Mouse (Mus musculus) heart, adult 2 months (tissue): ENCODE measurements at regions not wholly inside any gene's neighbourhood (a gene's known extent, or its start where the extent isn't known, plus 50 kb on each side); places are given as distances from the start of the nearest gene placed in this dataset.
"Not testable (repeated sequence)": the region's sequence is repeated elsewhere in the genome, so short reads cannot be mapped to it uniquely, and the experiment has no call there.

Experiments used
- DNase-seq, 2 experiments: peaks; one replicate each; pipeline ENCODE4 v3.0.0; 2021
- H3K27ac ChIP-seq: fragments of 200-600 bp; 2 replicates; pipeline ENCODE4 v1.8.1; 2022
- H3K27me3 ChIP-seq: fragments of 200-500 bp; 2 replicates; pipeline ENCODE4 v1.6.1; 2012; ENCODE audit warnings: mild to moderate bottlenecking, low read length, inconsistent platforms, mixed read lengths; ENCODE audit not compliant: control insufficient read depth, insufficient read depth
- H3K36me3 ChIP-seq: fragments of 200-500 bp; 2 replicates; pipeline ENCODE4 v1.6.1; 2012; ENCODE audit warnings: low read length, inconsistent platforms; ENCODE audit not compliant: control insufficient read depth, insufficient read depth
- H3K4me1 ChIP-seq: fragments of 200-500 bp; 2 replicates; pipeline ENCODE4 v1.6.1; 2011; ENCODE audit warnings: low read length; ENCODE audit not compliant: control insufficient read depth, insufficient read depth
- H3K4me3 ChIP-seq: fragments of 200-600 bp; 2 replicates; pipeline ENCODE4 v1.8.1; 2022
- H3K79me2 ChIP-seq: fragments of 200-500 bp; replicated peaks from 2 replicates; pipeline ENCODE4 v1.6.1; 2012; ENCODE audit warnings: mild to moderate bottlenecking, inconsistent platforms, low read length, moderate library complexity, mixed read lengths; ENCODE audit not compliant: control insufficient read depth, insufficient read depth
- H3K9ac ChIP-seq: fragments of 200-500 bp; 2 replicates; pipeline ENCODE4 v1.6.1; 2012; ENCODE audit warnings: low read depth, mild to moderate bottlenecking, control low read depth, inconsistent platforms, low read length, mixed read lengths
- CTCF ChIP-seq: fragments of 200-600 bp; IDR thresholded peaks from 2 replicates; pipeline ENCODE4 v1.8.1; 2022; ENCODE audit warnings: antibody characterized with exemption, mild to moderate bottlenecking, moderate library complexity
- EP300 ChIP-seq: fragments of 200-500 bp; IDR thresholded peaks from 2 replicates; pipeline ENCODE4 v1.6.1; 2011; ENCODE audit warnings: low read depth, low read length, control low read depth; ENCODE audit not compliant: insufficient read depth
- POLR2A ChIP-seq: fragments of 200-500 bp; IDR thresholded peaks from 2 replicates; pipeline ENCODE4 v1.6.1; 2011; ENCODE audit warnings: mild to moderate bottlenecking, low read depth, low read length, control low read depth; ENCODE audit not compliant: insufficient read depth
- WGBS: fragments of 180-500 bp; shearing (Covaris S2); methylation state at CpG from one replicate; pipeline ENCODE4 v1.1.7; 2018; 5-methylcytosine and 5-hydroxymethylcytosine counted together
- intact Hi-C: fragments of 180-260 bp; cut with DNase I; formaldehyde crosslinking; loops from one replicate; pipeline ENCODE4 v1.15.1; 2025

DNA sequence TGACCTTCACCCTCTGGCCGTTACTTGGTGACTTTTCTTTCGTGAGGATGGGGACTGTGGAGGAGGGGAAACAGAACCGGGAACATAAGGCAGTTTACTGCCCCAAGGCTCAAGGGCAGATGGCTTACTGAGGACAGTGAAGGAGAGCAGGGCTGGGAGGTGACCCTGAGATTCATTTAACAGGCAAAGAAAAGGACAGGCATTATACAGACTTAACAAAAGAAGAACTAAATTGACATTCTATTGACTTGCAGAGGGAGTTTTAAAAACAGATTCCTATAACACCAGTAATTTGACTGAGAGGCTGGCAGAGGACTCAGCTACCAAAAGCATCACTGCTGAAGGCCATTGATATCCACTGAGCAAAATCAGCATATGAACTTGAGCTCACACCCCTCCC, 153.0 kb upstream of the 1700012A03Rik start:
- H3K27me3 ChIP-seq, result no peaks in the 10 kb centered on the region
- no peak overlapping the region for H3K4me3 ChIP-seq
- no peak for DNase-seq
- no peaks in the 10 kb centered on the region for H3K36me3 ChIP-seq
- intact Hi-C loops, result no loop called here
- no peak overlapping the region for H3K27ac ChIP-seq
- H3K79me2 ChIP-seq, result no peaks in the 10 kb centered on the region
- H3K9ac ChIP-seq, result no peak overlapping the region
- H3K4me1 ChIP-seq, result no peaks in the 10 kb centered on the region
- no peak for TF ChIP-seq CTCF
- TF ChIP-seq POLR2A, result no peak
- TF ChIP-seq EP300, result no peak
- WGBS, result 70% methylated on average over 3 of the region's 3 CpGs

DNA sequence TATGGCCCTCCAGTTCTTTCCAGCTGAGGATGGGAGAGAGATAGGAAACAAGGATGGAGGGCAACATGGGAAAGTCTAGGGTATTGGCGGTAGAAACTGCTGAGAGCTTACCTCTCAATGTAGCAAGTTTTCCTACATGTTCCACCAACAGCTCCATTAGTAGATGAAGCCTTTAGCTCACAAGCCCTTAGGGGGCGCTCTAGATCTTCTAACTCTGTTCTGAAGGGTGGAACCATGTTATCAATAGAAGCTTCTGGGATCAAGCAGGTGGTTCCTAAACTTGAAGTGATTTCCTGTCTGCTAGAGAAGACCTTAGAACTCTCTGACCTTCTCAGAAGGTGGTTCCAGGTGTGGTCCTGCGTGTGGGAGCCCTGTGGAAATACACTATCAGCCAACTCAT, 154.2 kb upstream of the 1700012A03Rik start:
- H3K4me3 ChIP-seq, result no peak overlapping the region

GRCm38 (mm10) chr6:31886931-31887330, 163.1 kb upstream of the 1700012A03Rik start:
- Histone ChIP-seq H3K9ac (no peak overlapping the region), H3K27ac (no peak overlapping the region), H3K36me3 (no peaks in the 10 kb centered on the region), H3K79me2 (no peaks in the 10 kb centered on the region), H3K27me3 (no peaks in the 10 kb centered on the region), H3K4me3 (no peak overlapping the region), H3K4me1 (no peaks in the 10 kb centered on the region)
- WGBS, result 17% methylated on average over 4 of the region's 4 CpGs
- TF ChIP-seq CTCF (no peak), POLR2A (no peak), EP300 (no peak)
- no peak for DNase-seq
- intact Hi-C loops, result no loop called here

More for the DNA sequence above, 154.2 kb upstream of the 1700012A03Rik start:
- TF ChIP-seq CTCF (no peak), POLR2A (no peak), EP300 (no peak)
- intact Hi-C loops, result no loop called here
- H3K79me2 ChIP-seq, result no peaks in the 10 kb centered on the region
- H3K27me3 ChIP-seq, result no peaks in the 10 kb centered on the region
- no peak overlapping the region for H3K27ac ChIP-seq
- H3K36me3 ChIP-seq, result no peaks in the 10 kb centered on the region
- 48% methylated on average over 3 of the region's 3 CpGs for WGBS
- DNase-seq, result no peak
- H3K9ac ChIP-seq, result no peak overlapping the region
- H3K4me1 ChIP-seq, result no peaks in the 10 kb centered on the region

- 7% methylated on average over 1 of the region's 1 CpGs for WGBS
- intact Hi-C loops, result not testable (repeated sequence)
Measured at GRCm38 (mm10) chr6:31885196-31885595, 164.8 kb upstream of the 1700012A03Rik start.

GRCm38 (mm10) chr6:31883726-31884125, 166.3 kb upstream of the 1700012A03Rik start:
- H3K27me3 ChIP-seq, result no peaks in the 10 kb centered on the region
- H3K4me3 ChIP-seq, result no peak overlapping the region
- H3K79me2 ChIP-seq, result no peaks in the 10 kb centered on the region
- intact Hi-C loops, result no loop called here
- no peak for TF ChIP-seq POLR2A
- no peak for TF ChIP-seq CTCF
- TF ChIP-seq EP300, result no peak
- WGBS, result 0% methylated on average over 2 of the region's 2 CpGs
- H3K27ac ChIP-seq, result no peak overlapping the region
- H3K36me3 ChIP-seq, result no peaks in the 10 kb centered on the region
- H3K9ac ChIP-seq, result no peak overlapping the region
- H3K4me1 ChIP-seq, result no peaks in the 10 kb centered on the region
- no peak for DNase-seq

More at GRCm38 (mm10) chr6:31885196-31885595, 164.8 kb upstream of the 1700012A03Rik start:
- H3K27ac ChIP-seq, H3K27me3 ChIP-seq, DNase-seq, H3K36me3 ChIP-seq, H3K79me2 ChIP-seq, H3K4me3 ChIP-seq, H3K9ac ChIP-seq, H3K4me1 ChIP-seq: not testable (repeated sequence)

DNA sequence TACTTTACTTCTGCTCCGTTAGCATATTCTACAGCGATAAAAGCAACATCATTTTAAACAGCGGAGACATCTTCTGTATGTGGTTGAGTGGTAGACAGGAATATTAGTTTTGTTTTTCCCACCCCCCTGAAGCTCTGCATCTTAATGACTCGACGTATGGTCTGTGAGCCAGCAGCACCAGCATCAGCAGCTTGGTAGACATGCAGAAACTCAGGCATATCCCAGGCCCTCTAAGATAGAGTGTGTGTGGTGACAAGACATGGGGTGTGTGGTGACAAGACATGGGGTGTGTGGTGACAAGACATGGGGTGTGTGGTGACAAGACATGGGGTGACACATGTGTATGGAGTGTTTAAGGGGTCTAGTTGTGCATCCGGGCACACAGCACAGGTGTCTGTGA, 175.4 kb upstream of the 1700012A03Rik start:
- 83% methylated on average over 6 of the region's 6 CpGs for WGBS
- intact Hi-C loops, result no loop called here

GRCm38 (mm10) chr6:31873911-31874310, 176.1 kb upstream of the 1700012A03Rik start:
- no peak for DNase-seq
- Histone ChIP-seq H3K4me3 (no peak overlapping the region), H3K36me3 (no peaks in the 10 kb centered on the region), H3K9ac (no peak overlapping the region), H3K79me2 (no peaks in the 10 kb centered on the region), H3K27me3 (no peaks in the 10 kb centered on the region), H3K27ac (no peak overlapping the region), H3K4me1 (no peaks in the 10 kb centered on the region)
- 8% methylated on average over 1 of the region's 1 CpGs for WGBS
- intact Hi-C loops, result no loop called here
- no peak for TF ChIP-seq POLR2A
- TF ChIP-seq CTCF, result no peak
- no peak for TF ChIP-seq EP300

More for the DNA sequence above, 175.4 kb upstream of the 1700012A03Rik start:
- TF ChIP-seq CTCF (no peak), POLR2A (no peak), EP300 (no peak)
- H3K4me1 ChIP-seq, result no peaks in the 10 kb centered on the region
- H3K27me3 ChIP-seq, result no peaks in the 10 kb centered on the region
- DNase-seq, result no peak
- no peaks in the 10 kb centered on the region for H3K79me2 ChIP-seq
- H3K27ac ChIP-seq, result no peak overlapping the region
- H3K9ac ChIP-seq, result no peak overlapping the region
- H3K4me3 ChIP-seq, result no peak overlapping the region
- H3K36me3 ChIP-seq, result no peaks in the 10 kb centered on the region
